Mouse (Mus musculus): ENCODE data around the gene Gal3st3. TPM values are rescaled to one million over a fixed set of nuclear protein-coding genes. Genes with fewer than 3 reads are reported as not detected.
"Not testable (repeated sequence)": the region's sequence is repeated elsewhere in the genome, so short reads cannot be mapped to it uniquely, and the experiment has no call there.

Gene Gal3st3
- total RNA-seq, 1 experiment from 2014 or later, result 0.22 TPM

GRCm38 (mm10) chr19:5306968-5307734 lies 9.0 kb downstream of the Gal3st3 start:
- peak; percentile 29 for DNase-seq

DNA sequence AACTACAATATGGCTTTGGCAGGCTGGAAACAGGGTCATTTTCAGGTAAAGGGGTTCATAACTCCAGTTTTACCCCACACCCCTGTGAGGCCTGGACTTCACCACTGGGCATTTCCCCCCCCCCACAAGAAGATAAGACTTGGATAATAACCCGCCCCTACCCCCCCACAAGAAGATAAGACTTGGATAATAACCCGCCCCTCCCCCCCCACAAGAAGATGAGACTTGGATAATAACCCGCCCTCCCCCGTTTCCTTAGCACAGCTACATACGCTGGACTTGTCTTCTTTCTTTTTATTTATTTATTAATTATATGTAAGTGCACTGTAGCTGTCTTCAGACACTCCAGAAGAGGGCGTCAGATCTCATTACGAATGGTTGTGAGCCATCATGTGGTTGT lies 10.9 kb downstream of the Gal3st3 start:
- no peak for DNase-seq

- DNase-seq, result no peak
Measured at GRCm38 (mm10) chr19:5313189-5313588, 15.1 kb downstream of the Gal3st3 start.

GRCm38 (mm10) chr19:5323801-5324200 lies 25.7 kb downstream of the Gal3st3 start:
- peak; percentile 31 for DNase-seq

- DNase-seq, result no peak
Measured at GRCm38 (mm10) chr19:5327970-5328369, 29.8 kb downstream of the Gal3st3 start.

- no peak for DNase-seq
Measured at GRCm38 (mm10) chr19:5334741-5335140, 36.6 kb downstream of the Gal3st3 start.

- DNase-seq, result no peak
Measured at GRCm38 (mm10) chr19:5335441-5335840, 37.3 kb downstream of the Gal3st3 start, which contains the start of gene Catsper1. Gene Catsper1, plus strand, starts transcription at chr19:5335741.

DNA sequence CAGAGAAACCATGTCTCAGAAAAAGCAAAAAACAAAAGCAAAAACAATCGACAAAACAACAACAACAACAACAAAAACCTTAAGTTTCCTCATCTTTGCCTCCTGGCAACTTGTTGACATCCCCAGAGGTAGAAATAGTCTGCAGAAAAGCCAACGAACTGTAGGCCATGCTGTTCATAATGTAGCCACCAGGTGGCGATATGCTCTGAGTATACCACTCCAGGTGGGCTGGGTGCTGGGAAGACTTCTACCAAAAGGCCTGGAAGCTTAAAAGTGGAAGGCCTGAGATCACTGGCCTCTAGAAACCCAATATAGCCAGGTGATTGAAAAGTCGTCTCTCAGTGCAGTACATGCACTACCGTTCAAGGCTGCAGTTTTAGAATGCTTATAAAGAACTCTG lies 39.8 kb downstream of the Gal3st3 start:
- peak; percentile 85 for DNase-seq

- no peak for DNase-seq
Measured at GRCm38 (mm10) chr19:5341360-5341759, 43.2 kb downstream of the Gal3st3 start.

GRCm38 (mm10) chr19:5345297-5346131 lies 47.4 kb downstream of the Gal3st3 start:
- no peak for DNase-seq

DNA sequence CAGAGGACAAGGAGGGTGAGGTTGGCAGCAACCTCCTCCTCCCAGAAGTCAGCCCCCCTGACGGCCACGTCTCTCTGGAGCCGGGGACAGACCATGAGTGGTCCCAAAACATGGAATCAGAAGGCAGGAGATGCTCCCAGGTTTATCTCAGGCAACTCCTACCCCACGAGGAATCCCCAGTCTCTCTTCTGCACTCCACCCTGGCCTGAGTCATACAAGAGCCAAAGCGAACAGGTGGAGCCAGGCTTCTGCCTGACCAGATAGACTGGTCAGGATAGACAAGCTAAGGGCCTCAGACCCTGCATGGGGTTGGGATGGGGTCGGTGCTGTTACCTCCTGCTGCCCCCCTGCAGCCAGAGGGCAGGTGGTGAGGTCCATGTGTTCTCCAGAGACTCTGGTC lies 49.9 kb downstream of the Gal3st3 start:
- DNase-seq, result no peak

DNA sequence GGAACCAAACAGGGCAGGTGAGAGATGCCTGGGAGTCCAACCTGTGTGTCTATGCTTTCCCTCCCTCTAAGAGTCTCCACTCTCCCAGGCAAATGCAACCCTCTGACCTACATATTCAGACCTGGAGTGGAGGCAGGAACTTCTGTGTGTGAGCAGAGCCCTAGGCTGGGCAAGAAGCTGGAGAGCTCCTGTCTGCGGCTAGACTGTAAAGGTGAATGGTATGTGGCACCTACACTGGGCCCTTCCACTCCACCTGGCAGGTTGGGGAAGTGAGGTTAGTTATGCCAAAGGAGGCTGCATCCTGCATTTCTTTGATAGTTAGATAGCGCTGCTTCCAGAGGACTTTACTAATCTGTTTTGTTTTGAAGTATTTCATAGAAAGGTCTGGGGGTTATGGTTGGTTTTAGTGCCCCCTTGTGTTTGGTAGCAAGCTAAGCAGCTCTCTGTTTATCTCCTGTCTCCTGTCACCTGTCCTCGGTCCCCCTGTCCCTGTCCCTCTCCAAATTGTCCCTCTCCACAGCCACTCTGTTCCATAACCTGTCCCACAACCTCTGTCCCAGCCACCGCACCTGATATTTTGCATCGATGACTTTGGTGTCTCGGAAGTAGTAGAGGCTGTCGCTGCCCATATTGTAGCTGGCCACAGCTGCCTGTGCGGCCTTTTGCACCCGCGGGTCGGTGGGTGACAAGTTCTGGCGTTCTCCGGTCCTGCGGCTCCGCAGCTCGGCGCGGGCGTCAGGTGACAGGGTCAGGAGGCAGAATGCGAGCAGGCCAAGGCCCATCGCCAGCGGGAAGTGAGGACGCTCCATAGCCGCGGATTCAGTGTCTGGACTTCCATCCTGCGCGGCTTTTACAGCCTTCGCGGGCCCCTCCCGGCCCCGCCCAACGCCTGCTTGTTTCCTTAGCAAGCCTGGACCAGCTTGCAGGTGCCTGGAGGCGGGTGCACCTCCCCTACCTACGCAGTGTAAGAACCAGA lies 50.7 kb downstream of the Gal3st3 start:
- DNase-seq, result peak; percentile 31

- DNase-seq, result not testable (repeated sequence)
Measured at GRCm38 (mm10) chr19:5349502-5349873, 51.4 kb downstream of the Gal3st3 start, which contains the start of gene Cst6. Gene Cst6, minus strand, starts transcription at chr19:5349574.

GRCm38 (mm10) chr19:5353609-5354008 lies 55.5 kb downstream of the Gal3st3 start:
- no peak for DNase-seq

DNA sequence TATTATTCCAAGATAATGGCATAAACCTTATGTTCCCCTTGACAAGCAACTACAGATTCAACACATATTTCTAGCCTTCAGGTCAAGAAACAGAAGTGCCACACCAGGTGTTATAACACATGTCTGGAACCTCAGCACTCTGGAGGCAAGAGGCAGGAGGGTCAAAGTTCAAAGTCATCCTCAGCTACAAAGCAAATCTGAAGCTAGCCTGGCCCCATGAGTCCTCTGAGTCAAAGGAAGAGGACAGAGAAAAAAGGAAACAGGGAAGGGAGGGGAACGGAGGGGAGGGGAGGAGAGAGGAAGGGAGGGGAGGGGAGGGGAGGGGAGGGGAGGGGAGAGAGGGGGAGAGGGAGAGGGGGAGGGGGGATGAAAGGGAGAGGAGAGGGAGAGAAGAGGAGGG lies 57.9 kb downstream of the Gal3st3 start:
- no peak for DNase-seq

Other genes starting within 250 kb of the Gal3st3 start
- gene Rin1, start 247.8 kb upstream of the Gal3st3 start, total RNA-seq (2021), result 3.0 and 3.9 TPM in 2 replicates
- gene Cd248, start 230.3 kb upstream of the Gal3st3 start, total RNA-seq (2021), result 17.3 and 21.0 TPM in 2 replicates
- 2.0 and 2.5 TPM in 2 replicates for gene Tmem151a, start 212.8 kb upstream of the Gal3st3 start, total RNA-seq (2021)
- 80.4 and 84.7 TPM in 2 replicates for gene Yif1a, start 209.8 kb upstream of the Gal3st3 start, total RNA-seq (2021)
- 3.1 and 3.9 TPM in 2 replicates for gene Cnih2, start 199.8 kb upstream of the Gal3st3 start, total RNA-seq (2021)
- 166 and 167 TPM in 2 replicates for gene Rab1b, start 191.3 kb upstream of the Gal3st3 start, total RNA-seq (2021)
- 34.9 and 37.7 TPM in 2 replicates for gene Klc2, start 179.8 kb upstream of the Gal3st3 start, total RNA-seq (2021)
- gene Pacs1, start 25.2 kb upstream of the Gal3st3 start, total RNA-seq (2021), result 20.4 and 25.5 TPM in 2 replicates
- 167 and 170 TPM in 2 replicates for gene Sf3b2, start 2.9 kb upstream of the Gal3st3 start, total RNA-seq (2021)
- not detected in 2 replicates for gene Catsper1, start 37.4 kb downstream of the Gal3st3 start, total RNA-seq (2021)
- 1.3 and 2.8 TPM in 2 replicates for gene Cst6, start 51.2 kb downstream of the Gal3st3 start, total RNA-seq (2021)
- gene Eif1ad, start 68.4 kb downstream of the Gal3st3 start, total RNA-seq (2021), result 29.0 and 29.9 TPM in 2 replicates
- gene Banf1, start 68.8 kb downstream of the Gal3st3 start, total RNA-seq (2021), result 144 and 153 TPM in 2 replicates
- 73.0 and 75.7 TPM in 2 replicates for gene Sart1, start 90.4 kb downstream of the Gal3st3 start, total RNA-seq (2021)
- not detected in 2 replicates for gene Tsga10ip, start 104.2 kb downstream of the Gal3st3 start, total RNA-seq (2021)
- gene Drap1, start 126.6 kb downstream of the Gal3st3 start, total RNA-seq (2021), result 210 and 236 TPM in 2 replicates
- 36.8 and 45.1 TPM in 2 replicates for gene AI837181, start 126.8 kb downstream of the Gal3st3 start, total RNA-seq (2021)
- 0.98 and 1.1 TPM in 2 replicates for gene Fosl1, start 149.2 kb downstream of the Gal3st3 start, total RNA-seq (2021)
- 8.8 and 11.2 TPM in 2 replicates for gene Ccdc85b, start 159.6 kb downstream of the Gal3st3 start, total RNA-seq (2021)
- gene Fibp, start 162.3 kb downstream of the Gal3st3 start, total RNA-seq (2021), result 70.8 and 92.6 TPM in 2 replicates
- gene Ctsw, start 170.2 kb downstream of the Gal3st3 start, total RNA-seq (2021), result 0.85 and 4.2 TPM in 2 replicates
- gene Efemp2, start 175.6 kb downstream of the Gal3st3 start, total RNA-seq (2021), result 42.5 and 45.9 TPM in 2 replicates
- gene Mus81, start 190.1 kb downstream of the Gal3st3 start, total RNA-seq (2021), result 22.3 and 28.6 TPM in 2 replicates
- 640 and 706 TPM in 2 replicates for gene Cfl1, start 192.1 kb downstream of the Gal3st3 start, total RNA-seq (2021)
- 1.0 and 2.2 TPM in 2 replicates for gene 1700020D05Rik, start 205.5 kb downstream of the Gal3st3 start, total RNA-seq (2021)
- 10.4 and 11.8 TPM in 2 replicates for gene Snx32, start 212.2 kb downstream of the Gal3st3 start, total RNA-seq (2021)

All from adrenal gland, postnatal 14 days (tissue).